Mouse (Mus musculus): ENCODE data around the gene Abcf3. TPM values are rescaled to one million over a fixed set of nuclear protein-coding genes. Genes with fewer than 3 reads are reported as not detected.
A peak's percentile ranks its signal among the peaks of the same experiment; 100 is the strongest.

Abcf3 gene
- polyA plus RNA-seq, 1 experiment from 2014 or later: 60.0 TPM

DNA sequence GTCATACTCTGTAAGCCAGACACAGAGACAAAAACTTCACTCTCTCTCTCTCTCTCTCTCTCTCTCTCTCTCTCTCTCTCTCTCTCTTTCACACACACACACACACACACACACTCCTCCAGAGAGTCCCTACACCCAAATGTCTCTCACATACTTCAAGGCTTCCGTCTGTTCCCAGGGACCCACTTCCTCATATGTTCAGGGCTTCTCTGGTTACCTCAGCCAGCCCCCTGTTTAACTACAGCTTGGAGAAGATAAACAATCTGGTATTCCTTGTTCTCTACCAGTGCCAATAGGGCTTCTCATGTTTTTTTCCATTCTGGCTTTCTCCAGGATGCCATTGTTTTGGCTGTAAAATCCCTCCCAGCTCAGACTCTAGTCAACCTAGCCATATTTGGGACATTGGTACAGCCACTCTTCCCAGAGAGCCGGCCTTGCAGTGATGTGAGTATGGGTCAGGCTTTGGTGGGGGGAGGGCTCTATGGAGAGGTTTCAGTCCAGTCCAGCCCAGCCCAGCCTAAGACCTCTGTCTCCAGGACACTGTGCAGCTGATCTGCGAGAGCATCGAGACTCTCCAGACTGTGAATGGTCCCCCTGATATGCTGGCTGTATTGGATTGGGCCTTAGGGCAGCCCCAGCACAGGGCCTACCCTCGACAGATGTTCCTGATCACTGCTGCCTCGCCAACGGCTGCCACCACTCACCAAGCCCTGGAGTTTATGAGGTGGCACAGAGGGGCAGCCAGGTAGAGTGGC, 48.5 kb downstream of the Abcf3 start:
- H3K4me2 ChIP-seq: no peak overlapping the region
- H3K4me1 ChIP-seq: no peaks in the 10 kb centered on the region
- 37% methylated on average over 7 of the region's 7 CpGs for WGBS
- H3K9me3 ChIP-seq: no peaks in the 10 kb centered on the region
- no peaks in the 10 kb centered on the region for H3K36me3 ChIP-seq
- H3K4me3 ChIP-seq: no peak overlapping the region
- peaks cover 40% of the 10 kb centered on the region for H3K27me3 ChIP-seq
- no peak for ATAC-seq (ENCODE audit: insufficient number of reproducible peaks, low FRiP score, low TSS enrichment, low read depth)
- H3K27ac ChIP-seq: no peak overlapping the region
- H3K9ac ChIP-seq: no peak overlapping the region

DNA sequence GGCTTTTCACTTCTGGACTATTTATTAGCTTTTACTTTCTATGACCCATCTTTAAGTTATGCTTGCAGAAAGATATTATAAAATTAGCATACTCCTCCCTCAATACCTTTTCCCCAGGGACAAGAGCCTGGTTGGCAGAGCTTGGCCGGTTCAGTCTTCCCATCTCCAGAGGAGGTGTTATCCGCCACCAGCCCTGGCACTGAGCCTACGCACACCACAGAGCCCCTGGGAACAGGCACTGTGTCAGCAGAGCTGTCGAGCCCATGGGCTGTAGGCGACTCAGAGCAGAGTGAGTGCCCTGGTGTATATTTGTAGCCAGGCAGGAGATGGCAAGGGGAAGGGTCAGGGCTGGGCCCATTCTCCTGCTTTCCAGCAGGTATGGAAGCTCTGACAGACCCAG, 52.1 kb downstream of the Abcf3 start:
- Histone ChIP-seq H3K9me3 (no peaks in the 10 kb centered on the region), H3K27me3 (peaks cover 7% of the 10 kb centered on the region), H3K9ac (no peak overlapping the region), H3K27ac (no peak overlapping the region), H3K36me3 (peaks cover 12% of the 10 kb centered on the region), H3K4me2 (no peak overlapping the region), H3K4me3 (no peak overlapping the region), H3K4me1 (peaks cover 6% of the 10 kb centered on the region; the same call in 1 of the 2 replicates)
- 78% methylated on average over 5 of the region's 5 CpGs for WGBS
- no peak for ATAC-seq (ENCODE audit: insufficient number of reproducible peaks, low FRiP score, low TSS enrichment, low read depth)

DNA sequence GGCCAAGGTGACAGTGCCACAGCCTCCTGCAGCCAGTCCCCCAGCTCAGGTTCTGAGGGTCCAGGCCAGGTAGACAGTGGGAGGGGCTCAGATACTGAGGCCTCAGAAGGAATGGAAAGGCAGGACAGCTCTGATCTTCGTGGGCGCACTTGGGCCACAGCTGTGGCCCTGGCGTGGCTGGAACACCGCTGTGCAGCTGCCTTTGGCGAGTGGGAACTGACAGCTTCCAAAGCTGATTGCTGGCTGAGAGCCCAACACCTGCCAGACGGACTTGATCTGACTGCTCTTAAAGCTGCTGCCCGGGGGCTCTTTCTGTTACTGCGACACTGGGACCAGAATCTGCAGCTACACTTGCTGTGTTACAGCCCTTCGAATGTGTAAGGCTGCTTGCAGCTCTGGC, 56.3 kb downstream of the Abcf3 start:
- Histone ChIP-seq H3K4me2 (no peak overlapping the region), H3K36me3 (peaks cover 40% of the 10 kb centered on the region), H3K27ac (no peak overlapping the region), H3K4me1 (peaks cover 8% of the 10 kb centered on the region), H3K4me3 (no peak overlapping the region), H3K9me3 (no peaks in the 10 kb centered on the region), H3K9ac (no peak overlapping the region), H3K27me3 (no peaks in the 10 kb centered on the region)
- ATAC-seq (ENCODE audit: insufficient number of reproducible peaks, low FRiP score, low TSS enrichment, low read depth): no peak
- WGBS: 44% methylated on average over 9 of the region's 9 CpGs

DNA sequence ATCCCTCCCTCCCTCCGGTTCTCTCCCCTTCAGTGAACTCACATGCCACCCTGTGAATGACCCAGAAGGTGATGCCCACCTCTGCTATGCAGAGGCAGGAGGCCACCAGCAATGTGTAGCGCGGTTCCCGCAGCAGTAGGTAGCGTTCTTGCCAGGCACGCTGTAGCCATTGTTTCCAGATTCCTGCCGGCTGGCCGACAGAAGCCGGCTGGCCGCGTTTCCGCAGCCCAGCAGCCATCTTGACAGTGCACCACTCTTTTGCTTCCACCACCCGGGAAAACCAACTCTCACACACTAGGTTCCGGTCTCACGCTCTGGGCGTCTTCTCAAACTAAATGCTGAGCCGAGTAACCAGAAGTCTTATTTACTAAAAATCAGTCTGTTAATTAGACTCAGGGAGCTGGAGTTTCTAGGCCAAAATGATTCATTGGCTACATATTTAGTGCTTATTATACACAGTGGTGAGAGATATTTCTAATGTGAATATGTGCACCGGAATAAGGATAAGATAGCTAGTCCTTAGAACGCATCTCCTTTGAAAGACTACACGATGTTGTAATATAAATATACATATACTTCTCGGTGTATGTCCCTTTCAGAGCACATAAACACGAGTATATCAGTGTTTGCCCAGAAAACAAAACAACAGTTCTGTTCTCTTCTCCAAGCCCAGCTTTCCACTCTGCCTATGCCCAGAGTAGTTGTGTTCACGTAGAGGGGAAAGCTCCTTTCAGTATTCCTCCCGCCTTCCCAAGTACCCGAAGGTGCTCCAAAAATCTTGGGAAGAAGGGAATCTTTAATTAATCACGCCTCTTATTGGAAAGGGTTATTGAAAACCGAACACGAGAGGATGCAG, 62.4 kb downstream of the Abcf3 start:
- peak overlapping the region; percentile 91 for H3K4me2 ChIP-seq
- peak overlapping the region; percentile 61 for H3K9ac ChIP-seq
- under 1% methylated on average over 28 of the region's 28 CpGs for WGBS
- peak overlapping the region; percentile 85 for H3K27ac ChIP-seq
- H3K27me3 ChIP-seq: no peaks in the 10 kb centered on the region
- H3K4me3 ChIP-seq: peak overlapping the region; percentile 58
- peaks cover 9% of the 10 kb centered on the region for H3K4me1 ChIP-seq
- no peaks in the 10 kb centered on the region for H3K9me3 ChIP-seq
- peaks cover 26% of the 10 kb centered on the region for H3K36me3 ChIP-seq
- no peak; the same call in 1 of the 2 replicates for ATAC-seq (ENCODE audit: insufficient number of reproducible peaks, low FRiP score, low TSS enrichment, low read depth)

MicroRNAs within 50 kb of the gene (microRNA counts, 519-probe panel; counts per million panel counts)
- microRNA mmu-miR-1224: 2,389 counts per million, percentile 47 among the panel's probes with 10 or more counts

Small RNA genes lying within 50 kb of the gene (microRNA-seq; reads per million reads assigned to microRNA genes)
- 1.8 reads per million for gene Mir1224

Other genes with a start within 250 kb of the Abcf3 start
- 88.4 and 99.6 TPM in 2 replicates for gene Parl, start 246.2 kb upstream of the Abcf3 start, polyA plus RNA-seq (2015; fragmentation: Nextera tagmentation; extraction: Ambion mirVana)
- gene Cyp2ab1, start 223.2 kb upstream of the Abcf3 start, polyA plus RNA-seq (2015; fragmentation: Nextera tagmentation; extraction: Ambion mirVana): 0.12 TPM in 2 replicates
- 67.0 and 76.2 TPM in 2 replicates for gene Abcc5, start 122.2 kb upstream of the Abcf3 start, polyA plus RNA-seq (2015; fragmentation: Nextera tagmentation; extraction: Ambion mirVana)
- 88.4 and 93.5 TPM in 2 replicates for gene Eif2b5, start 49.8 kb upstream of the Abcf3 start, polyA plus RNA-seq (2015; fragmentation: Nextera tagmentation; extraction: Ambion mirVana)
- gene Dvl3, start 31.6 kb upstream of the Abcf3 start, polyA plus RNA-seq (2015; fragmentation: Nextera tagmentation; extraction: Ambion mirVana): 20.9 and 22.0 TPM in 2 replicates
- gene Ap2m1, start 13.1 kb upstream of the Abcf3 start, polyA plus RNA-seq (2015; fragmentation: Nextera tagmentation; extraction: Ambion mirVana): 572 and 581 TPM in 2 replicates
- 0.55 and 0.60 TPM in 2 replicates for gene Vwa5b2, start 40.9 kb downstream of the Abcf3 start, polyA plus RNA-seq (2015; fragmentation: Nextera tagmentation; extraction: Ambion mirVana)
- gene Eef1akmt4, start 63.0 kb downstream of the Abcf3 start, polyA plus RNA-seq (2015; fragmentation: Nextera tagmentation; extraction: Ambion mirVana): 29.6 and 29.7 TPM in 2 replicates
- not detected in 2 replicates for gene Gm49333, start 63.0 kb downstream of the Abcf3 start, polyA plus RNA-seq (2015; fragmentation: Nextera tagmentation; extraction: Ambion mirVana)
- 33.6 and 38.4 TPM in 2 replicates for gene Alg3, start 63.2 kb downstream of the Abcf3 start, polyA plus RNA-seq (2015; fragmentation: Nextera tagmentation; extraction: Ambion mirVana)
- 1.1 and 1.2 TPM in 2 replicates for gene Camk2n2, start 72.7 kb downstream of the Abcf3 start, polyA plus RNA-seq (2015; fragmentation: Nextera tagmentation; extraction: Ambion mirVana)
- gene Ece2, start 81.3 kb downstream of the Abcf3 start, polyA plus RNA-seq (2015; fragmentation: Nextera tagmentation; extraction: Ambion mirVana): 5.3 and 6.3 TPM in 2 replicates
- 292 and 314 TPM in 2 replicates for gene Psmd2, start 103.1 kb downstream of the Abcf3 start, polyA plus RNA-seq (2015; fragmentation: Nextera tagmentation; extraction: Ambion mirVana)
- gene Eif4g1, start 119.7 kb downstream of the Abcf3 start, polyA plus RNA-seq (2015; fragmentation: Nextera tagmentation; extraction: Ambion mirVana): 161 and 175 TPM in 2 replicates
- gene Fam131a, start 144.7 kb downstream of the Abcf3 start, polyA plus RNA-seq (2015; fragmentation: Nextera tagmentation; extraction: Ambion mirVana): 12.8 and 13.2 TPM in 2 replicates
- 87.1 and 89.8 TPM in 2 replicates for gene Polr2h, start 169.1 kb downstream of the Abcf3 start, polyA plus RNA-seq (2015; fragmentation: Nextera tagmentation; extraction: Ambion mirVana)
- 12.7 and 13.8 TPM in 2 replicates for gene Clcn2, start 169.2 kb downstream of the Abcf3 start, polyA plus RNA-seq (2015; fragmentation: Nextera tagmentation; extraction: Ambion mirVana)
- 12.2 and 12.8 TPM in 2 replicates for gene Chrd, start 184.6 kb downstream of the Abcf3 start, polyA plus RNA-seq (2015; fragmentation: Nextera tagmentation; extraction: Ambion mirVana)
- gene Thpo, start 185.9 kb downstream of the Abcf3 start, polyA plus RNA-seq (2015; fragmentation: Nextera tagmentation; extraction: Ambion mirVana): 0.66 and 0.83 TPM in 2 replicates